Mouse (Mus musculus) bone marrow macrophage, adult 2 months (primary cell): ENCODE results near the gene Macrod2.

Source experiments
- CTCF ChIP-seq: IDR thresholded peaks from 2 replicates; pipeline ENCODE4 v1.5.1; 2012; ENCODE audit warnings: low read depth, mild to moderate bottlenecking, low read length, moderate library complexity
- POLR2A ChIP-seq: IDR thresholded peaks from 2 replicates; pipeline ENCODE4 v1.6.1; 2012; ENCODE audit warnings: mild to moderate bottlenecking, low read depth, low read length, borderline replicate concordance

- TF ChIP-seq POLR2A (no peak), CTCF (no peak)
These were observed 431.1 kb downstream of the Macrod2 start for GRCm38 (mm10) chr2:140826241-140826640.
